Mouse (Mus musculus) lung, postnatal 0 days (tissue): ENCODE measurements around the gene H2-DMa. TPM values are rescaled to one million over a fixed set of nuclear protein-coding genes. Genes with fewer than 3 reads are reported as not detected.

Experiments
- ATAC-seq: fragments of 200-750 bp; cut with Nextera tagmentation; 2 replicates; pipeline ENCODE4 v1.8.0; 2017; ENCODE audit warnings: moderate library complexity
- DNase-seq: peaks from one replicate; pipeline ENCODE4 v3.0.0-alpha.2; 2016; ENCODE audit warnings: low spot score
- H3K27ac ChIP-seq: fragments of 300-500 bp; sonication (generic); 2 replicates; pipeline ENCODE4 v1.5.1; 2014; ENCODE audit warnings: antibody characterized with exemption, mild to moderate bottlenecking, low read length, mixed read lengths
- H3K27me3 ChIP-seq: fragments of 300-500 bp; sonication (generic); replicated peaks from 2 replicates; pipeline ENCODE4 v1.6.1; 2014; ENCODE audit warnings: low read length, mixed read lengths; ENCODE audit not compliant: insufficient read depth
- H3K36me3 ChIP-seq: fragments of 300-500 bp; sonication (generic); 2 replicates; pipeline ENCODE4 v1.6.1; 2014; ENCODE audit warnings: low read length, mixed read lengths; ENCODE audit not compliant: insufficient read depth
- H3K4me1 ChIP-seq: fragments of 300-500 bp; sonication (generic); 2 replicates; pipeline ENCODE4 v1.6.1; 2014; ENCODE audit warnings: antibody characterized with exemption, low read depth, low read length, mixed read lengths; ENCODE audit not compliant: insufficient read depth
- H3K4me2 ChIP-seq: fragments of 300-500 bp; sonication (generic); replicated peaks from 2 replicates; pipeline ENCODE4 v1.6.1; 2014; ENCODE audit warnings: low read depth, mild to moderate bottlenecking, low read length, moderate library complexity, mixed read lengths
- H3K4me3 ChIP-seq: fragments of 300-500 bp; sonication (generic); 2 replicates; pipeline ENCODE4 v1.5.1; 2014; ENCODE audit warnings: low read depth, low read length
- H3K9ac ChIP-seq: fragments of 300-500 bp; sonication (generic); replicated peaks from 2 replicates; pipeline ENCODE4 v1.6.1; 2014; ENCODE audit warnings: low read depth, mild to moderate bottlenecking
- H3K9me3 ChIP-seq: fragments of 300-500 bp; sonication (generic); 2 replicates; pipeline ENCODE4 v1.6.1; 2016; ENCODE audit warnings: low read length, mixed read lengths
- CTCF ChIP-seq: IDR thresholded peaks from 2 replicates; pipeline ENCODE4 v1.5.1; 2016; ENCODE audit warnings: antibody characterized with exemption, mild to moderate bottlenecking
- EP300 ChIP-seq: IDR thresholded peaks from 2 replicates; pipeline ENCODE4 v1.6.1; 2016; ENCODE audit warnings: antibody characterized with exemption, mild to moderate bottlenecking, control low read depth
- WGBS: fragments of 180-500 bp; shearing (Covaris S2); extraction: QIAGEN DNeasy Blood & Tissue Kit; methylation state at CpG from one replicate; pipeline ENCODE4 v1.1.7; 2014; 5-methylcytosine and 5-hydroxymethylcytosine counted together
- polyA plus RNA-seq: library from polyadenylated mRNA; unstranded; fragments of >200 nt; fragmentation: Nextera tagmentation; extraction: Ambion mirVana; gene quantifications from 2 replicates; pipeline ENCODE4 v1.2.1, GENCODE M21; 2015

Gene H2-DMa
- polyA plus RNA-seq, 1 experiment from 2014 or later: 23.9 TPM

DNA sequence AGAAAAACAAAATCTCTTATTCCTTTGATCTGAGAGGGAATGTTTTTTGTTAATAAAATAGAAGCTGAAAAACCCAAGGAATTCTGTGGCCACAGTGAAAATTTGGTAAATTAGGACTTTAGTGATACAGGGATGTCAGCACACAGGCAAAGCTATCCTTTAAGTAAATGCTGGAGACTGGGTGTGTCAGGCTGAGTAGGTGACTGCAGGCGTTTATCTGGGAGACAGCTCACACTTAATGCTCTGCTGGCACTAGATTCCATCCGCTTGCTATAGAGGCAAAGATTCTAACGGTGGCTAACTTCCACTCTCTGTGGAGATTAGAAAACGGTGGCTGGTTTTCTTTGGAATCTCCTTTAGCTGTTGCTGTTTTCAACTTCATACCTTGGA, 51.1 kb downstream of the H2-DMa start:
- Histone ChIP-seq H3K4me2 (no peak overlapping the region), H3K27me3 (no peaks in the 10 kb centered on the region)
- WGBS: 14% methylated on average over 4 of the region's 4 CpGs

GRCm38 (mm10) chr17:34170877-34171498, 51.6 kb downstream of the H2-DMa start:
- peak; percentile 74 for ATAC-seq
- TF ChIP-seq EP300 (no peak), CTCF (peak; percentile 93)
- WGBS: 25% methylated on average over 13 of the region's 13 CpGs

More for the DNA sequence above, 51.1 kb downstream of the H2-DMa start:
- H3K4me3 ChIP-seq: no peak overlapping the region
- H3K9ac ChIP-seq: no peak overlapping the region
- no peak for DNase-seq
- ATAC-seq: no peak
- H3K36me3 ChIP-seq: no peaks in the 10 kb centered on the region
- no peak overlapping the region for H3K27ac ChIP-seq
- H3K4me1 ChIP-seq: no peaks in the 10 kb centered on the region
- no peak for TF ChIP-seq CTCF
- no peak for TF ChIP-seq EP300
- H3K9me3 ChIP-seq: no peaks in the 10 kb centered on the region

GRCm38 (mm10) chr17:34172528-34172927, 53.2 kb downstream of the H2-DMa start:
- no peak for ATAC-seq
- Histone ChIP-seq H3K9me3 (no peaks in the 10 kb centered on the region), H3K27ac (no peak overlapping the region), H3K4me1 (no peaks in the 10 kb centered on the region), H3K4me3 (no peak overlapping the region), H3K27me3 (no peaks in the 10 kb centered on the region), H3K4me2 (no peak overlapping the region), H3K9ac (no peak overlapping the region), H3K36me3 (no peaks in the 10 kb centered on the region)
- 92% methylated on average over 5 of the region's 5 CpGs for WGBS
- TF ChIP-seq CTCF (peak; percentile 30; the same call in 1 of the 2 replicates), EP300 (no peak)
- DNase-seq: no peak

More at GRCm38 (mm10) chr17:34170877-34171498, 51.6 kb downstream of the H2-DMa start:
- no peak overlapping the region for H3K4me3 ChIP-seq
- no peak overlapping the region for H3K4me2 ChIP-seq
- no peak overlapping the region for H3K27ac ChIP-seq
- H3K4me1 ChIP-seq: no peaks in the 10 kb centered on the region
- H3K9ac ChIP-seq: no peak overlapping the region
- DNase-seq: peak; percentile 86
- H3K9me3 ChIP-seq: no peaks in the 10 kb centered on the region
- no peaks in the 10 kb centered on the region for H3K36me3 ChIP-seq
- no peaks in the 10 kb centered on the region for H3K27me3 ChIP-seq

DNA sequence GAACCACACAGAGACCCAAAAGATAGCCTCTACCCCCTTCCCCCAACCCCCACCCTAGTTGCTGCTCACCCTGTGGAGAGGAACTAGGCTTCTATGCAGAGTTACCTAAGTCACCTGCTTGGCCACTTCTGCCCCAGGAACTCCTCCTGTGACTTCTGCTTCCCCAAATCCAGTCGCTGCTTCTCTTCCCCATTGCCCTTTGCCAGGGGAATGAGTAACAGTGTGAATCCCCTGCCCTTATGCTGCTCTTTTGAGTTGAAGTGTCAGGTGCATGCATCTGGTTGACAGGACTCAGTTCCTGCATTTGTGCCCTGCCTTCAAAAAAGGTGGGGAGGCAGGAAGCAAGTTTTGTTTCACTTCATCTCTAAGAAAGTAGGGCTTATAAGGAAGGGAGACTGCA, 54.7 kb downstream of the H2-DMa start:
- Histone ChIP-seq H3K4me2 (no peak overlapping the region), H3K4me1 (no peaks in the 10 kb centered on the region), H3K9ac (no peak overlapping the region), H3K27me3 (no peaks in the 10 kb centered on the region), H3K4me3 (no peak overlapping the region), H3K9me3 (no peaks in the 10 kb centered on the region), H3K27ac (no peak overlapping the region), H3K36me3 (no peaks in the 10 kb centered on the region)
- no peak for TF ChIP-seq EP300
- no peak for TF ChIP-seq CTCF
- 71% methylated on average over 1 of the region's 1 CpGs for WGBS
- DNase-seq (no peak), ATAC-seq (no peak)

- Histone ChIP-seq H3K4me1 (no peaks in the 10 kb centered on the region), H3K27ac (no peak overlapping the region), H3K9me3 (no peaks in the 10 kb centered on the region), H3K27me3 (no peaks in the 10 kb centered on the region), H3K36me3 (no peaks in the 10 kb centered on the region), H3K9ac (no peak overlapping the region), H3K4me2 (no peak overlapping the region), H3K4me3 (no peak overlapping the region)
- ATAC-seq (no peak), DNase-seq (no peak)
- no peak for TF ChIP-seq EP300
- peak; percentile 50 for TF ChIP-seq CTCF
- 65% methylated on average over 4 of the region's 4 CpGs for WGBS
Measured at GRCm38 (mm10) chr17:34177179-34177578, 57.8 kb downstream of the H2-DMa start.

- H3K4me3 ChIP-seq: no peak overlapping the region
- H3K9ac ChIP-seq: no peak overlapping the region
- H3K4me2 ChIP-seq: no peak overlapping the region
- 0 out of 2 replicates have a peak, but pooled peaks cover 2% of the 10 kb centered on the region for H3K27me3 ChIP-seq
- no peak overlapping the region for H3K27ac ChIP-seq
- no peaks in the 10 kb centered on the region for H3K9me3 ChIP-seq
- TF ChIP-seq CTCF (no peak), EP300 (no peak)
- 45% methylated on average over 6 of the region's 6 CpGs for WGBS
- ATAC-seq: no peak
- H3K36me3 ChIP-seq: no peaks in the 10 kb centered on the region
- no peak for DNase-seq
- H3K4me1 ChIP-seq: no peaks in the 10 kb centered on the region
Measured at GRCm38 (mm10) chr17:34179019-34179418, 59.7 kb downstream of the H2-DMa start.
